Mouse (Mus musculus) liver, postnatal 0 days (tissue): Measurements from ENCODE around the gene Klhl2.
A peak's percentile ranks its signal among the peaks of the same experiment; 100 is the strongest.

Source experiments
- CTCF ChIP-seq: sonication (generic); IDR thresholded peaks from 2 replicates; pipeline ENCODE4 v1.5.1; 2016; ENCODE audit warnings: antibody characterized with exemption, low read depth
- EP300 ChIP-seq: IDR thresholded peaks from 2 replicates; pipeline ENCODE4 v1.6.1; 2016; ENCODE audit warnings: antibody characterized with exemption, low read depth, mild to moderate bottlenecking

DNA sequence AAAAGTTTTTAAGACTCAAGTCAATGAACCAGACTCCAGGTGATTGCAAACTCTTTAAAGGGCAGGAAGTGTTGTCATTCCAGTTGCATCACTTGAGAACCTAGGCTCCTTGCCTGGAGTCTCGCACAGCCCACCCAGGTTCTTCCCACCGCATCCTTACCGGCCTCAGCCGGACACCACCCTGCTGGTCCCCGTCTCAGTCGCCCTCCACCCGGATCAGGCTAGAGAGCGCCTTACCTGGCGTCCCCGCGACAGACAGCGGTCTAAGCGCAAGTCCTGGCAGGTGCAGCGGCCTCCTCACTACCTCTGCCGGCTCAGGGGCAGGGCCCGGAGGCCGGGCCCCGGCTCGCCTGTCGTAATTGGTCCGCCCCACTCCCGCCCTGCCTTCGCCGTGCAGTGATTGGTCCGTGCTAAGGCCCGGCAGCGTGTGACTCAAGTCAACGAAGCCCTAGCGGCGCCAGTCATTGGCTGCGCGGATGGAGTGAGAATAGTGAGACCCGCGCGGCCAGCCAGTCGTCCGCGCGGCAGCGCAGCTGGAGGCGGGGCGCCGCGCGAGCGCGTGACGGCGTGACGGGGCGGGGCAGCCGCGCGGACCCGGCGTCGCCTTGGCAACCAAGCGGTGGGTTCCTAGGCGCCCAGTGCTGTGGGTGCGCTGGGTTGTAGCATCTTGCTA, 116.4 kb downstream of the Klhl2 start, which contains the start of gene Msmo1:
- TF ChIP-seq CTCF (no peak), EP300 (peak; percentile 37; the same call in 1 of the 2 replicates)
